Comparison of ENCODE assay signal across 8 mouse cellular contexts in the genomic region with DNA sequence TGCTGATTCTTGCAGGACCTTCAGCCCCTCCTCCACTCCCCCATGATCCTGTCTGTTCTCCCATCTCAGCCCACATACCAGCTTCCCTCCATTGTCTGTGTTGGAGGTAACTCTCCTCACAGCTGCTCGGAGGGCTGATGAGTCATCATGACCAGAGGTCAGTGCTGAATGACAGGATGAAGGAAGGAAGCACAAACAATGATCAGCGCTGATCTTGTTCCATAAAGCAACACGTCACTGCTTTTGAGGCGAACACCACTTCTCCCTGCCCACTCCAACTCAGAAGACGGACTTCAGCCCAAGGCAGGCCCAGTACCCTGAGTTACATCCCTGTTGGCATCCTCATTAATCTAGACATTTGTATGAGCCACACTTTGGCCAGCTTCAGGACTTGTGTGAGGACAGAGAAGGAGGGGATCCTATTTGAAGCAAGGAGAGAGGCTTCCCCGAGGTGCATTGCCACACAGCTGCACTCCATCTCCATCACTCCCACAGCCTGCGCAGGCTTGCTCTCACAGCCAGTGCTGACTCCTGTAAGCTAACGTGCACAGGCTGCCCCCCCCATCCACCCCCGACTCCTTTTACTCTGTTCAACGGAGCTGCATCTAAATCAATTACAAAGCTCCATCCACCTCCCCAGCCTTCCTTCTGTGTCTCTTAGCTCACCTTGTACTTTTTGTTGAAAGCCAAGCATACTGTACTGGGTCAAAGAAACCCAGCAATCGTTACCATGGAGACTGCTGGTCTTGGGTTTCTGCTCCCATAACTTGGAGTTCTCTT.
DNase-seq lines count a peak whose midpoint lies in the region; ATAC-seq and TF ChIP-seq lines count a peak whose summit lies in the region.

No protein-coding gene starts in this region.

- H3K9ac ChIP-seq in embryonic facial prominence, embryonic 14.5 days (ENCODE audit: low read depth, low read length) = no peak overlapping the region
- H3K9ac ChIP-seq in stomach, postnatal 0 days (ENCODE audit: low read length) = no peak overlapping the region

- no peaks in the 10 kb centered on the region for H3K9me3 ChIP-seq in embryonic facial prominence, embryonic 14.5 days (ENCODE audit: control insufficient read depth, low read length)
- H3K9me3 ChIP-seq in megakaryocyte, embryonic 14.5 days = peaks cover 36% of the 10 kb centered on the region
- H3K9me3 ChIP-seq in stomach, postnatal 0 days (ENCODE audit: control insufficient read depth, low read length) = no peaks in the 10 kb centered on the region

- TF ChIP-seq EP300 in stomach, postnatal 0 days (optimal IDR thresholded peaks at IDR 0.05) = no peak

- intact Hi-C loops in left cerebral cortex, postnatal 14 days (cut with DNase I) = no loop called here

- no peak overlapping the region for H3K4me2 ChIP-seq in embryonic facial prominence, embryonic 14.5 days (ENCODE audit: low read depth, low read length)
- H3K4me2 ChIP-seq in stomach, postnatal 0 days (replicated peaks; ENCODE audit: low read depth) = no peak overlapping the region

- no peaks in the 10 kb centered on the region for H3K27me3 ChIP-seq in embryonic facial prominence, embryonic 14.5 days (replicated peaks; ENCODE audit: control insufficient read depth, insufficient read depth, low read length)
- peaks cover 82% of the 10 kb centered on the region for H3K27me3 ChIP-seq in megakaryocyte, embryonic 14.5 days (replicated peaks)
- no peaks in the 10 kb centered on the region for H3K27me3 ChIP-seq in stomach, postnatal 0 days (ENCODE audit: control insufficient read depth, insufficient read depth, low read length)

- 30% methylated on average over 11 of the region's 11 CpGs for WGBS in embryonic facial prominence, embryonic 14.5 days
- 22% methylated on average over 11 of the region's 11 CpGs for WGBS in stomach, postnatal 0 days

- H3K4me3 ChIP-seq in embryonic facial prominence, embryonic 14.5 days (ENCODE audit: low read depth, low read length) = no peak overlapping the region
- H3K4me3 ChIP-seq in megakaryocyte, embryonic 14.5 days (replicated peaks) = peak overlapping the region; percentile 71
- H3K4me3 ChIP-seq in stomach, postnatal 0 days (ENCODE audit: low read depth, low read length) = no peak overlapping the region

- H3K27ac ChIP-seq in embryonic facial prominence, embryonic 14.5 days (replicated peaks; ENCODE audit: low read depth, low read length) = peak overlapping the region; percentile 72
- peak overlapping the region; percentile 20; the same call in 1 of the 2 replicates for H3K27ac ChIP-seq in stomach, postnatal 0 days (replicated peaks)

- no peak for TF ChIP-seq CTCF in stomach, postnatal 0 days (IDR thresholded peaks at IDR 0.05; ENCODE audit: low read depth)

- ATAC-seq in embryonic facial prominence, embryonic 14.5 days (ENCODE audit: low read depth) = peak; percentile 28; the same call in 1 of the 2 replicates
- ATAC-seq in stomach, postnatal 0 days (ENCODE audit: low FRiP score, low TSS enrichment) = peak; percentile 75
- no peak for ATAC-seq in activated CD4-positive, CD25-positive, alpha-beta regulatory T cell, adult 4 months

- H3K4me1 ChIP-seq in embryonic facial prominence, embryonic 14.5 days (ENCODE audit: control insufficient read depth, insufficient read depth, low read length) = peaks cover 44% of the 10 kb centered on the region
- H3K4me1 ChIP-seq in megakaryocyte, embryonic 14.5 days = peaks cover 66% of the 10 kb centered on the region
- H3K4me1 ChIP-seq in stomach, postnatal 0 days (replicated peaks; ENCODE audit: control insufficient read depth, insufficient read depth) = peaks cover 5% of the 10 kb centered on the region; the same call in 1 of the 2 replicates

- DNase-seq in gastrocnemius, adult 18-20 months (ENCODE audit: low spot score) = peak; percentile 21
- no peak for DNase-seq in gastrocnemius, postnatal 4 days (ENCODE audit: low spot score in 2 of 2)
- DNase-seq in embryonic facial prominence, embryonic 14.5 days (ENCODE audit: low spot score) = peak; percentile 64
- DNase-seq in heart, postnatal 4 days = peak; percentile 64
- DNase-seq in left cerebral cortex, postnatal 14 days (ENCODE audit: low spot score in 2 of 2) = peak; percentile 48 to 50
- DNase-seq in stomach, postnatal 0 days (ENCODE audit: low spot score) = no peak

- no peaks in the 10 kb centered on the region for H3K36me3 ChIP-seq in embryonic facial prominence, embryonic 14.5 days (ENCODE audit: control insufficient read depth, insufficient read depth, low read length)
- H3K36me3 ChIP-seq in megakaryocyte, embryonic 14.5 days (replicated peaks; ENCODE audit: low read length) = no peaks in the 10 kb centered on the region
- no peaks in the 10 kb centered on the region for H3K36me3 ChIP-seq in stomach, postnatal 0 days (ENCODE audit: control insufficient read depth, insufficient read depth, low read length)

Comparison
In these comparisons a context has a peak if more than half of its experiments do, and no peak if none do; other contexts are left out.
1. DNase-seq: peak in gastrocnemius, adult 18-20 months (single experiment), embryonic facial prominence, embryonic 14.5 days (single experiment), heart, postnatal 4 days (single experiment) and left cerebral cortex, postnatal 14 days (2 of 2); none in gastrocnemius, postnatal 4 days (0 of 2) and stomach, postnatal 0 days (single experiment).